Mouse (Mus musculus): Measurements from ENCODE around the gene Abca3.
A peak's percentile ranks its signal among the peaks of the same experiment; 100 is the strongest.
"Not testable (repeated sequence)": the region's sequence is repeated elsewhere in the genome, so short reads cannot be mapped to it uniquely, and the experiment has no call there.

The Abca3 gene

DNA sequence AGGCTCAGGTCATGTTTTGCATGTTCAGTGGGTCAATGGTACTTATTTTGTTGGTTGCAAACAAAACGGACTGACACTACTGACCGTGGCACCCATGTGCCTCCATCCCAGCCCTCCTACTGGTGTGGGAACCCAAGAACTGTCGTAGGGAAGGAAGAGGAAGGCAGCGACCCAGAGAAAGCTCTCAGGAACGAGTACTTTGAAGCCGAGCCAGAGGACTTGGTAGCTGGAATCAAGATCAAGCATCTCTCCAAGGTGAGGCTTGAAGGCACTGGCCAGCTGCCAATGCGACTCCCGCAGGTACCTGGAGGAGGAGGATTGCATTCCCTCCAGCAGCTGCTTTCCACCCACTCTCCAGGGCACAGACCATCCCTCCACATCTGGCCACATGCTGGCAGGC, 32.0 kb downstream of the Abca3 start:
- no peak for DNase-seq (ENCODE audit: low read depth, low spot score)

DNA sequence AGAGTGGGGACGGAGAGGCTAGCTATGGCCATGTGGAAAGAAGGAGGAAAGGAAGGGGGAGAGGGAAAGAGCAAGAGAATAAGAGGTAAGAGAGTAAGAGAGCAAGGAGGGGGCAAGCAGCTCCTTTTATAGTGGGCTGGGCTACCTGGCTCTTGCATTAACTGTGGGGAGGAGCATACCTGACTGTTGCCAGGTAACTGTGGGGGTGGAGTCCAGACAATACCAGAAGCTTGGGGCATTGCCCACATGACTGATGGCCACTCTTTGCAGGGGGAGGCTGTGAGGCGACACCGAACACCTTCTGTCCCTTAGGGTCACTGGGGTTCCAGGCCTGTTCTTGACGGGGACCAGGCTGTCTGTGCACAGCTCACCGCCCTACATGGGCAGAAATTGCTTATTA, 37.0 kb downstream of the Abca3 start:
- DNase-seq (ENCODE audit: low read depth, low spot score), result no peak

DNA sequence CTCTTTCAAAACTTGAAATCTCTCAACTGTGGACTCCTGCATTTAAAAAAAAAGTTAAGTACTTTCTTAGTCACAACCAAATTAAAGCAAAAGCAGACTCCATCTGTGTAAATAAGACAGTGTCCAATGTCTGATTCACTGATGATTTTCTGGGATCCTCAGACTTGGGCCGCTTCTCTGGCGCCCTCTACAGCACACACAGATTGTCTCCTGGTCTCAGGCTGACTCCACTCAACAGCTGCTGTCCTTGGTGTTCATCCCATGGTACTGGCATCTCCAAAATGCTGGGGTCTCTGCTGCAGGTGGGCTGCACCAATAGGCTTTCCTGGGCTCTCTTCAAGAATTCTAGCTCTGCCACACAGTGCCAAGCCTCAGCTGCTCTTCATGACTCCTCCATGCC, 38.1 kb downstream of the Abca3 start:
- DNase-seq (ENCODE audit: low read depth, low spot score), result no peak

DNA sequence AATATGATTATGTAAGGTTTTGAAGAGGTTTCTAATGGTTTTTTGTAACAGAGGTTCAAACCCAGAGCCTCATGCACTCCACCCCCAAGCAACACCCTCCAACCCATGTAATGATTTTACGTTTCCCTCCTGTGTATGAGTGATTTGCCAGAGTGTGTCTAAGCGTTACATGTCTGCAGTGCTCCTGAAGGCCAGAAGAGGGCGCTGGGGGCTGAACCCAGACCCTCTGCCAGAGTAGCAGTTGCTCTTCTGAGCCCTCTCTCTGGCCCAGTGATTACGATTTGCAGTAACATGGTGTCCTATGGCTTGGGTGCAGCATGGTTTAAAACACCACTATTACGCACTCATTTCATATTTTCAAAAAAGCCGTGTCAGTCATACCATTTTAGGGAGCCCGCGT, 39.4 kb downstream of the Abca3 start:
- no peak for DNase-seq (ENCODE audit: low read depth, low spot score)

DNA sequence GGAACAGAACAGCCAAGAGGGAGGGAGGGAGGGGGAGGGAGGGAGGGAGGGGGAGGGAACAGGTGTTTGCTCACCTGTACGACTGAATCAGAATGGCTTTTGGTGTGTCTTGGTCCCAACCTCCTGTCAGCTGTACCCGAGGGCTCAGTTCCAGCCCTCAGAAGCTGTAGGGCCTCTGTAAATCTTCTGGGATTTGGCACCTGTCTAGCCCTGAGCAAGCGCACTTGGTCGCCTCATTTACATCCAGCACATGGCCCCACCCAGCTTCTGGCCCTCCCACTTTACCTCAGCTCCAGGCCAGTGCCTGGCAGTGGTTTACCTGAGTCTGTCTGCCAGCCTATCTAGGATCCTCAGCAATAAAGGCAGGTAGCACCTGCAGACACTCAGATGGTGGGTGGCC, 41.8 kb downstream of the Abca3 start:
- DNase-seq (ENCODE audit: low read depth, low spot score), result no peak

DNA sequence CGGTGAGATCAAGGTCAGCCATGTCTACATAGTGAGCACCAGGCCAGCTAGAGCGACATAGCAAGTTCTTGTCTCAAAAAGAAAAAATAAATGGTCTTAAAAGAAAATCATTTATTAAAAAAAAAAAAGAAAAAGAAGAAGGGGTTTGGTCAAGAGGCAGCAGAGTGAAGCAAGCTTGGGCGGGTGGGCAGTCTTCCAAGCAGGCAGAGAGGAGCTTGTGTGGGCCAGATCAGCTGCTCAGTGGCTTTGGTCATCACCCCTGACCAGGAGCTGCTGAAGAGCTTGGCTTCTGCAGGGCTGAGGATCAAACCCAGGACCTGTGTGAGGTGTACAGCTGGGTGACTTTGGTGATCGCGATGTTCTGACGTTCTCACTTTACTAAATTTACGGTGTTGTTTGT, 42.7 kb downstream of the Abca3 start:
- DNase-seq (ENCODE audit: low read depth, low spot score), result no peak

DNA sequence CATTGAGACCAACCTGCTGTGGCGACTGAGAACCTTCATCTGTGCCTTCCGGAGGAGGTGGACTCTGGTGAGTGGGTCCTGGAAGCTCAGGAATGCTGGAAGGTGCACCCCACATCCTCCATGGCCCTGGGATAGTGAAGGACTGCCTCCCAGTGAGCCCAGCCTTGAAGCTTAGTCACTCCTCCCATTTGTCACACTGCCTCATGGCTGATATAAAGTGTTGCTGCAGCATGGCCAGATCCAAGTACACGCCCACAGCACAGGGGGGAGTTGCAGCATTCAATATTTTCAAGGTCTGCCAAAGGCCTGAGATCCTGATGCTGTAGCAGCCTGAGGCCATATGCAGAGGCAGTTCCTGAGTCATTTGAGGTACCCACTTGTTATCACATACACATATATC, 50.6 kb downstream of the Abca3 start:
- no peak for DNase-seq (ENCODE audit: low read depth, low spot score)

DNA sequence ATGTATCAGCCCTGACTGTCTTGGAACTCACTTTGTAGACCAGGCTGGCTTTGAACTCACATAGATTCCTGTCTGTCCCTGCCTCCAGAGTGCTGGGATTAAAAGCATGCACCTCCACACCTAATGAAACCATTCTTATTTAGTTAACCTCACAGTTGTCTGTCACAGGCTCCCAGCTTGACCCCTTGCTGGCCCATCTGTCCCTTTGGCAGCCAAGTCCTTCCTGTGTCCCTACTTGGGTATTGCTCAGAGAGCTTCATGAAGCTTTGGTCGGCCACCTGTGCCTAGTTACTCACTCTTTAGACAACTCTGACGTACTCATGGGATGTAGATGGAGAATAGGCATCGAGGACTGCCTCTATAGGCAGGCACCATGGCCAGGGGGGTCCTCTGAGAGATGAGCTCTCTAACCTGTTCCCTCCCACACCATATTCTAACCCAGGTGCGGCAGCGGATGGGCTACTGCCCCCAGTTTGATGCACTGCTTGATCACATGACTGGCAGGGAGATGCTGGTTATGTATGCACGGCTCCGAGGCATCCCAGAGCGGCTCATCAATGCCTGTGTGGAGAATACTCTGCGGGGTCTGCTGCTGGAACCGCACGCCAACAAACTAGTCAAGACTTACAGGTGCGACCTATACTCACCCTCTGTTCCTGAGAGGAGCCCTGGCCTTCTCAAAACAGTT, 55.5 kb downstream of the Abca3 start:
- no peak for DNase-seq (ENCODE audit: low read depth, low spot score)

DNA sequence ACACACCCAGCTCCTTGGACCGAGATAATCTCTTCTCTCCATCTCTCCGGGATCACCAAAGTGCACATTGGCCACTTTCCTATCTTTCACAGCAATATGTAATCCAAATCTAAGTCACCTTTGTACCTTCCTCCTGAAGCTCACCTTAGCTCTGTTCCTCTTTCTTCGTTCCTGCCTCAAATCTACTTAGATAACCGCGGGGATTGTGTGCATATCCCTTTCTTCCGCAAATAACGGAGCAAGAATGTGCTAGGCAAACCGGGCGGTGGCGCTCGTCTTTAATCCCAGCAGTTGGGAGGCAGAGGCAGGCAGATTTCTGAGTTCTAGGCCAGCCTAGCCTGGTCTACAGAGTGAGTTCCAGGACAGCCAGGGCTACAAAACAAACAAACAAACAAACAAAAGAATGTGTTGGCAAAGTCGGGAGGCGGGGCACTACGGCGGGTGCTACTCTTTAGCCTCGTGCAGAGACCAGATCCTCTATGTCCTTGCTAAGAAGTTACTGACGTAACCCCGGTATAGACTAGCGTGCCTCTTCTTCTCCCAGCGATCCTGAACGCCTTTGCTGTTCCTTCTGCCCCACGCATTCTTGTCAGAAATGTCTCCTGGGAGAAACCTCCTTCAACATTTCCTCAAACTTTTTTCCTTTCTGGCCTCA, 61.9 kb downstream of the Abca3 start:
- peak; percentile 46 for DNase-seq (ENCODE audit: low read depth, low spot score)

DNA sequence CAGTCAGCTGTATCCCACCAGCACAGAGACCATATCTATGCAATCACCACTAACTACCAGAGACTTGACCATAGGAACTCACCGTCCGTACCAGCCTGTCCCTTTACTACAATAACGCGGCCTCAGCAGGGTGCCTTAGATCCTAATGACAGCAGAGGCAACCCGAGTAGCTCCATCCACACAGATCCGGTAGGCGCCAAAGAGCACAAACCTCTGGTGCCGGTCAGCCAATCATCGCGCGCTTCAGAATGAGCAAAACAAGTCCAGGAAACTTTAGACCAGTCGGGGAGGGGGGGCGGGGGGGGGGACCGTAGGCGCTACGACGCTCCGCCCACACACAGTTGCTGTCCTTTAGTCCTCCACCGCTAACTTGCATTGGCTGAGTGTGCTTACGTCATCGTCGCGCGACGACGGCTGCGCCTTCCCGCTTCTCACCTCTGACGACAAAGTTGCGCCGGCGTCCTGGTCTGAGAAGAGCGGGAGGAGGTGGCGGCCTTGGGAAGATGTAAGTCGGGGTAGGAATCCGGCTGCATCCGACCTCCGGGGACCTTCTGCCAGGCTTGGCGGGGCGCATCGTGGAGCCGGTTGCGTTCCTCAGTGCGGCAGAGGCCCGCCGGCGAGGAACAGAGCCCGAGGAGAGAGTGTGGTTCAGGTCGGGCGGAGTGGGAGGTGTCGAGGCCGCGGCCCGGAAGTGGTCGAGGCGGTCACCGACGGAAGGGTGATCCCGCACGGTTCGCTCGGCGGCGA, 62.7 kb downstream of the Abca3 start, which contains the start of gene Rnps1:
Gene Rnps1 (plus strand): TSS at position 336 of the 747 bp plus-strand sequence.
- DNase-seq (ENCODE audit: low read depth, low spot score), result peak; percentile 99

DNA sequence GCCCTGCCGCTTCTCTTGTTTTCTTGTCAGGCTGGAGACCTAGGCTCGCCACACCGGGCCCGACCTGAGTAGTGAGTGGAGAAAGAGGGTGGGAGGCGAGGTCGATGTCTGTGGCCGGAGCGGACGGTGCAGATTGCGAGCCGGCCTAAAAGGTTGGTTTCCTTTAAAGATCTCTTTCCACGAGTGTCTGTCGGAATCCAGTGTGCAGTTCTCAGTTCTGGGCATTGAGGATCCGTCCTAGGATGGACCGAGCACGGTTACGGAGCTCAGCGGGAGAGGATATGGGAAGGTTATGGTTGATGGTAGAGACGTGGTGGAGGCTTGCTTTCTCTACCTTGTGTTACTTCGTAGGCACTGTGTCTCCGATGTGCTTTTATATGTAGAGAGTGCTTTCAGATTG, 63.3 kb downstream of the Abca3 start:
- peak; percentile 17 for DNase-seq (ENCODE audit: low read depth, low spot score)

DNA sequence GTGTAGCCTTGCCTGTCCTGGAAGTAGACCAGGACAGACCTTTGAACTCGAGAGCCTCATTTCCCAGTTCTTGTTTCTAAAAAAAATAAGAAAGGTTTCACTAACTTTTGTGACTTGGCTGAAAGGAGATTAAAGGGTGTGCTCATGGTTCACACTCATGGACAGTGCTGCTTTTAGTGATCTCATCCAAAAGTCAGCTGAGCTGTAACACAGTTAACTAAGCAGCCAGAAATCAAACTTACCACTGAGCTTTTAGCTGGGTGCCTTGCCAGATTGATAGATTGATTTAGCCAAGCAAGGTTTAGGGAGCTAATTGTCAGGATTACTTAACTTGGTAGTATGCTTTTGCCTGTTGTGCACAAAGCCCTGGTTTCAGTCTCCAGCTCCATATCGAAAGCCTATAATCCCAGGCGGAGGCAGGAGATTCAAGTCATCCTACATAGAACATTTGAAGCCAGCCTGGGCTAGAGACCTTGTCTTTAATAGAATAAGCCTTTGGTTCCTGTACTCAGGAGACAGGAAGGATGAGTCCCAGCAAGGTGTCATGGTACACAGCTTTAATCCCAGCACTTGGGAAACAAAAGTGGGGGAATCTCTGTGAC, 64.4 kb downstream of the Abca3 start:
- no peak for DNase-seq (ENCODE audit: low read depth, low spot score)

DNA sequence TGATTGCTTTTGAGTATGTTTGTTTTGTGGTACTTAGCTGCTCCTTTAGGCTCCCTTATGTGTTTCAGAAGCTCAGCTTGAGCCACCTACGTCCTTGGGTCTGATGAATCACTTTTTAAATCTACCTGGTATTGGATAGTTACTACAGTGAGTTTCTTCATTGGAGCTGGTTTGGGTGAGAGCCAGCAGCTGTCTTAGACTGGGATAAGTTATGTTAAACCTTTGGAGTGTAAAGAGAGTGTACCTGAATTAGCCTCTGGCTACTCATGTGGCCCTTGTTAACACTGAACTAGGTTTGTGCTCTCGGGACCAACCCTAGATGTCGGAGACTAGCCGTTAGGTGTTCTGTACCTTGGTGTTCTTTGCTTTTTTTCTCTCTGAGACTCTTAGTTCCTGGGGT, 71.4 kb downstream of the Abca3 start:
- DNase-seq (ENCODE audit: low read depth, low spot score), result no peak

DNA sequence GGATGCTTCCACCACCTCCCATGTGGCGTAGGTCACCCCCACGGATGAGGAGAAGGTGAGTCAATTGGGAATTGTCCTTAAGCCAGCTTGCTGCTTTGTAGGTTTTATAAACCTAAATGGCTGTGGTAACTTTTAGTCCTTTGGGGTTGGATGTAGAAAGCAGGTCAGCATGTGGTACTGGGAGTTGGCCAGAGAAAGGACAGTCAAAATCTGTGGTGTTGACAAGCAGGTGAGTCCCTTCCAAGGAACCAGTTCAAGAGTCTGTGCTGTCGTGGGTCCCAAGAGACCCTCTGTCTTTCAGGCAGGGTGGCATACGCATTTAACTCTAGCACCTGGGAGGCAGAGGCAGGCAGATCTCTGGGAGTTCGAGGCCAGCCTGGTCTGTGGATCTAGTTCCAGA, 72.7 kb downstream of the Abca3 start:
- DNase-seq (ENCODE audit: low read depth, low spot score), result no peak

DNA sequence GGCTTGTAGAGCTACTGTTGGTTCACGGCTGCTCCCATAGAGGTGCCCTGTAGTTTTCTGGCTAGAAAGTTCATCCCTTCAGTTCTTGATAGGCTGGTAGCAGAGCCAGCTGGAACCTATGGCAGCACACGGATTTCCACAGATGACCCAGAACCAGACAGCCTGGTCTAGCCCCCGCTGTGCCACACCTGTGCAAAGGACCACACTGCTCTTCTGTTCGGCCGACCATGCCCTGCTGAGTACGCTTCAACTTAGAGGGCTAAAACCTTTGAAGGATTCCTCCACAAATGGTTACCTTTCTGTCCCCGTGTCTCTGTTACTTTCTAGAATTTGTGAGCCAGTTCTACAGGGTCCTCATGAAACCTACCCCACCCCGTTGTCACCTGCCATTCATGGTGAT, 73.6 kb downstream of the Abca3 start:
- DNase-seq (ENCODE audit: low read depth, low spot score), result not testable (repeated sequence)

DNA sequence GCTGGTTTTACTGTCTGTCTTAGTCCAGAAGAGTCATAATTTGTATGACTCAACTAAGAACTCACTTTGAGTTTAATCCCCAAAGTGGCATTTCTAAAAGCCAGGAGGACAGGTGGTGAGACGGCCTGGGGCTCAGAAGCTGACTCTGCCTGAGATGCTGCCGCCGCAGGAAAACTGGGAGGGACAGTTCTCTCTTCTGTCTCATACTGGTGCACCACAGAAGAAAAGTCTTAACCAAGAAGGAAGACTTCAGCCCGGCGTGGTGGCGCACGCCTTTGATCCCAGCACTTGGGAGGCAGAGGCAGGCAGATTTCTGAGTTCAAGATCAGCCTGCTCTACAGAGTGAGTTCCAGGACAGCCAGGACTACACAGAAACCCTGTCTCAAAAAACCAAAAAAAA, 74.2 kb downstream of the Abca3 start:
- no peak for DNase-seq (ENCODE audit: low read depth, low spot score)

DNA sequence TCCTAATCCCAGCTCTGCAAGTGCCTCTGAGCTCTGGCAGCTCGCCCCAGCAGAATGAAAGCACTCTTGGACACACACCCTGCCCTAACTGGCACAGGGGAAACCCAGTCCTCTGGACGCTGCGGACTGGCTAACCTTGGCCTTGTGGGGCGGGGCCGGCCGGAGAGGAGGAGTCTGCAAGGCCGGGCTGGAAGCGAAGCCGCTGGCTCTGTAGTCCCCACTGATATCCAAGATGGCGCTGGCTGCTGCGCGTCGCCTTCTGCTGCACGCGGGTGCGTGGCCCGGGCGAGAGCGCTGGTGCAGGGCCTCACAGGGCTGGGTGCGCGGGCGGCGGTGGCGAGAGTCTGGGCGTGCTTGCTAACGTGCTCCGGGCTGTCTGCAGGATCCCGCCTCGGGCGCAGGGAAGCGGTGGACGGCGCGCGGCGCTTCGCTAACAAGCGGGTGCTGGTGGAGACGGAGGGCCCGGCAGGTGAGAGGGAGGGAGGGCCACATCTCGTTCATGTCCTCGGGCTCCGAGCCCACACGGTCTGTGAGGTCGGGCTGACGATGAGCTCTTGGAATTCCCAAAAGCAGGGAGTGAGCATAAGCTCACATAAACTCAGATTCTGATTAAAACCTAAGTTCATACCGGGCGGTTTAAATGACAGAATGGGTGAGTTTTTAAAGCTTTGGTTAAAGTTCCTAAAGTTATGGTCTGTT, 74.9 kb downstream of the Abca3 start, which contains the start of gene Eci1:
Gene Eci1 (plus strand): TSS at position 171 of the 699 bp plus-strand sequence.
- peak; percentile 79 for DNase-seq (ENCODE audit: low read depth, low spot score)

DNA sequence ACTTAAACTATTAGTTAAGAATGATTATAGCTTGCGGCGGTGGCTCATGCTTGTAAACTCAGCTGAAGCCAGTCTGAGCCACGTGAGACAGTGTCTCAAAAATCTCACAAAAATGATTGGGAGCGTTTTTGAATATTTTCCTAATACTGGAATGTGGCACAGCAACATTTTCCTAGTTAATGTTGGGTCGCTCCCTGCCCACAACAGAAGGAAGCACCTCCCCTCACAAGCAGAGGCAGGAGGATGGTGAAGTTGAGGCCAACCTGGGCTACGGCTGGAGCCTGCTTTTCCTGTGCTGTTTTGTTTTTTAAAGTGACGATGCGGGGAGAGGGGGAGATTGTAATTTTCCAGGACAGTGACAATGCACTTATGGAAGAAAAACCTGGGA, 75.4 kb downstream of the Abca3 start:
- DNase-seq (ENCODE audit: low read depth, low spot score), result no peak

DNA sequence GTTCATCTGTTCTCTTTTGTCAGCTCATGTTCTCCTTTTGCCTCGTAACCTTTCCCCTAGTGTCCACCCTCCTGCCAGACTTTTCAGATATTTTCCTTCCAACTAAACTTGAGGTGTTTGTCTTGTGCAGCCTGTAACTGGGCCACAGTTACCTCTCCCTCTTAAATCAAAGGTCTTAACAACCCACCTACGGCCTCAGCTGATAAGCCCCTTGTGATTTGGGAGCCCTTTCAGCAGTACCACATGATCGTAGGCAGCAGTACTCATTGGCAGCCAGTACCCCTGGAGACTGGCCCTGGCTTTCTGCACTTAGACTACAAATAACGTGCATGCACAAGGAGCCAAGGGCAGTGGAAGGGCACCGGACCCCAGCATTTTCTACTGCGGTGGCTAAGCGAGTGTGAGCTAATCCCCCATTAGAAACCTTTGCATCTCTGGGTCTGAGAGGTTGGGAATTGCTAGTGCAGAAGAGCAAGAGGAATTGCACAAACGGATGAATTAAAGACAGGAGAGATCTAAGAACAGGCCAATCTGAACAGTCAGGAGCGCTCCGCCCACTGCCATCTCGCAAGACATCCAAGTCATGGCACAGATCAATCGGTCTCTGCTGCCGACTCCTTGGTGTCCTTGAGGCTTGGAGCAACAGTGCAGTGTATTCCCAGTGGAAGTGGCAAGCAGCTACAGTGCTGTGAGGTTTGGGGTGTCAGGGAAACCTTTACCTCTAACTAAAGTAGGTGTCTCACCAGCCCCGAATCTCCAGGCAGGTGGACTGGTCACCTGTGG, 77.6 kb downstream of the Abca3 start:
- no peak for DNase-seq (ENCODE audit: low read depth, low spot score)

DNA sequence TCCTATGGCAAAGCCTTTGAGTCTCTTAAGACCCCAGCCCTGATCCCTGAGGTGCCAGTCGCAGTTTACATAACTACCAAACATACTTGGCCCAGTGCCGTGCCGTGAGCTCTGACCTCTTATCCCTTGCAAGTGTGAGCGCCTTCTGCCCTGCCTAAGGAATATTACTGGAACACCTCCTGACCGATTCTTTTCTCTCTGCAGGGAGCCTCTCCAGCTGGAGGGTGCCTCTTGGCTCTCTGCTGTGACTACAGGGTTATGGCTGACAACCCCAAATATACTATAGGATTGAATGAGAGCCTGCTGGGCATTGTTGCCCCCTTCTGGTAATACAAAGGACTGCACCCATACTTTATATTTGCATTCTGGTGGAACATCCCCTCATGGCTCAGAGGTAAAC, 85.3 kb downstream of the Abca3 start:
- DNase-seq (ENCODE audit: low read depth, low spot score), result peak; percentile 52

DNA sequence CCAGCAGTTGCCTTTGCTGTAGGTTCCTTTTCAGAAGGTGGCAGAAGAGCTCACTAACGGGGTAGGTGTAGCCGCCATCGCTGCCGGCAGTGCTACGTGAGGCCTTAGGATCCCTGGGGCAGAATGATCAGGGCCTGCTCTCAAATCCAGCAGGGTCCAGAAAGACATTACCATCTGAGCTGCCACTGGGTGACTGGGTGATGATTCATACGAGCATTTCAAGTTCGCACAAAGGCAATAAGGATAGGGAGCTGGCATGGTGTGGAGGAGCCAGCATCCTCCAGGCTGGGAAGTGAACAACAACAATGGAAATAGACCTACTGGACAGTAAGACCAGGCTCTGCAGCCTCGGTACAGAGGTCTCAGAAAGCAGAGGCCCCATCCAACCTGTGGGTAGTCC, 88.6 kb downstream of the Abca3 start:
- DNase-seq (ENCODE audit: low read depth, low spot score), result no peak
